Mouse (Mus musculus): ENCODE results near the gene Hivep3.

The Hivep3 gene

DNA sequence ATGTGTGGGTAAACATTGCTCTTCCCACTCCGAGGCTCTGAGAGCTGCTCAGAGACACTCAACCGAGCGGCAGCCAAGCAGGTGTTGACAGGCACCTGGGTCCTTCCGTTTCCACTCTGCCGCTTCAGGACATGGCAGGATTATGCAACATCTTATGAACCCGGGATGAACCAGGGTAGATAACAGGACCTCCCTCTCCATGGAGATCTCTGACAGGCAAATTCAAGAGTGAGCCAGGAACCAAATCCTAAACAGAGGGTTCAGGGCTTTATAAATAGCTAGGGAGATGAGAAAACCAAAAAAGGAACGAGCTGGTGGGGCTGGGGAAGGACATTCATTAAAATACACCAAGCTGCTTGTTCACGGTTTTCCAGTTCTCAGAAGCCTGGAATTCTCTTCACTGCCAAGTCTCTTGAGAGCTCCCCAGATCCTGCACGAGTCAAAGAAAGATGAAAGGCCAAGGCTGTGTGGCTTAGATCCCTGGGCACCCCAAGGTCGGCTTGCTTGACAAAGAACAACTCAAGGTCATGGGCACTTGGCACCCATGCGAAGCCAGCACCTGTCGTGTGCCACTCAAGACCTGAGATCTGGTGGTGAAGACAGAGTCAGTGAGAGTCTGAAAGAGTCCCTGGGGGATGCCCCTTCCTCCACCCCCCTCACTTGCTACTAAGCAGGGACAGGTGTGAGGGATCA is 215.5 kb downstream of the Hivep3 start:
- no peak for DNase-seq (ENCODE audit: low spot score)

GRCm38 (mm10) chr4:119950181-119950580 is 216.6 kb downstream of the Hivep3 start:
- no peak for DNase-seq (ENCODE audit: low spot score)

GRCm38 (mm10) chr4:119951081-119951480 is 217.5 kb downstream of the Hivep3 start:
- no peak for DNase-seq (ENCODE audit: low spot score)

GRCm38 (mm10) chr4:119955008-119955407 is 221.4 kb downstream of the Hivep3 start:
- no peak for DNase-seq (ENCODE audit: low spot score)

- DNase-seq (ENCODE audit: low spot score), result no peak
These were observed 224.4 kb downstream of the Hivep3 start for GRCm38 (mm10) chr4:119957970-119958369.

GRCm38 (mm10) chr4:119959293-119959692 is 225.7 kb downstream of the Hivep3 start:
- no peak for DNase-seq (ENCODE audit: low spot score)

- no peak for DNase-seq (ENCODE audit: low spot score)
These were observed 226.3 kb downstream of the Hivep3 start for GRCm38 (mm10) chr4:119959873-119960272.

GRCm38 (mm10) chr4:119960523-119960922 is 226.9 kb downstream of the Hivep3 start:
- no peak for DNase-seq (ENCODE audit: low spot score)

DNA sequence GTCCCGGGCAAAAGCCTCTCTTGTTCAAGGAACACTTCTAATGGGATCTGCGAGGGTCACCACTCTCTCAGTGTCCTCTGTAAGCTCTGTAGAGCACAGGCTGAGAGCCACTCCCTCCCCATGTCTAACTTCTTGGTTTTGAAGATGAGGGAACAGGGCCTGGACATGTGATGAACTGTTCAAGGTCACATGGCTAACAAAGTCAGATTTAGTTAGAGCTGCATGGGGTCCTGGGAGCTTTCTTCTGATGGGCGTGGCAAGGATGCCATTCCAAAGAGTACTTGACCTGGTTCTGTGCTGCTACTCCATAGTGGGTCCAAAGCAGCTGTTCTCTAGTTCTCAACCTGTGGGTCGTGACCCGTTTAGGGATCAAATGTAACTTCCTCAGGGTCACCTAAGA is 227.6 kb downstream of the Hivep3 start:
- DNase-seq (ENCODE audit: low spot score), result no peak

DNA sequence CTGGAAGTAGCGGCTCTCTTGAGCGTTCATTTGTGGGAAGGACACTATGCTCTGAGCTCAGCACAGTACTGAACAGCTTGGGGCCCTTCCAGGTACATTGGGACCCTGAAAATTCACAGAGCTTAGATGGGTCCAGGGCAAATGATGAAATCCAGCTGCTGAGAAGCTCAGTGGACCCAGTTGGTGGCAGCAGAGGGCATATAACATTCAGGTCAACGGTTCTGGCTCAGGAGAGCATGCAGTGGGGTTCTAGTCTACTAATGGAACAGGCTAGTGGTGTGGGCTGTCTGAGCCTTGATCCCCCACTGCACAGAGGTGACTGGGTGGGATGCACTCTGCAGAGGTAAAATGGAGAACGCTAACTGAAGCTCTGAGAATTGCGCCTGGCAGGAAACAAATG is 228.5 kb downstream of the Hivep3 start:
- no peak for DNase-seq (ENCODE audit: low spot score)

- no peak for DNase-seq (ENCODE audit: low spot score)
These were observed 232.8 kb downstream of the Hivep3 start for GRCm38 (mm10) chr4:119966105-119967072.

DNA sequence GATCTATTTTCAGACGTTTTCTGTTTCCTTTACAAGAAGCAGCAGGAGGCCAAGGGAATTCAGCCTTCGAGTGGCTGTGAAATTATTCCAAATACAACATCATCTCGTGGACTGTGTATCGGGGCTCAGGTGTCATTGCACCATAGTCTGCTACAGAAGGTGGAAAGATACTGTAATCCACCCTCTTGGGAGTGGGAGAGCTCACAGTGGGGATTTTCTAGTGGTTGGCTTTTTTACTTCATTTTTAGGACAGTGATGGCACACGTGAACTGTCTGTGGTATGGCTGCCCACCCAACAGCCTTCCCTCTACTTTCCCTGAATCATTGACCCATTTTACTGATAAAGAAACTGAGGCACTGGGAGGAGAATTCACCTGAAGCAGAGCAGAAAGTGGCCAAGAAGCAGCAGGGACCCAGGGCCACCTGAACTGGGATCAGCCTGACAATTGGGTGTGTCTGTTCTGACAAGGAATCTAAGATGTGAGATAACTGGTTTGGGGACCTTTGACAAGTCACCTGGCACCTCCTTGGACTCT is 233.6 kb downstream of the Hivep3 start:
- DNase-seq (ENCODE audit: low spot score), result no peak

DNA sequence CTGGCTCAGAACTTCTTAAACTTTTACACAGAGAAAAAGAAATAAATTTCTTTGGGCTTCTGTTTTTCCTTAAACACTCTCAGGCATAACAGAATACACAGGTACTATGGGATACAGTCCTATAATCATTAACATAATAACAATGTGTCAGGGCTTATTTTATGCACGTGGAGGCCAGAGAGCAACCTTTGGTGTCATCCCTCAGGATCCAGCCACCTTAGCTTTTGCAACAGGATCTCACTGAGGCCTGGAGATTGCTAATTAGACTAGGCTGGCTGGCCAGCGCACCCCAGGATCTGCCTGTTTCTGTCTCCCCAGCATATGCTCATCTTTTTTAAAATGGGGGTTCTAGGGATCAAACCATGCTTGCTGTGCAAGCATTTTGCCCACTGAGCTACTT is 234.1 kb downstream of the Hivep3 start:
- no peak for DNase-seq (ENCODE audit: low spot score)

- DNase-seq (ENCODE audit: low spot score), result no peak
These were observed 234.5 kb downstream of the Hivep3 start for GRCm38 (mm10) chr4:119968071-119968470.

DNA sequence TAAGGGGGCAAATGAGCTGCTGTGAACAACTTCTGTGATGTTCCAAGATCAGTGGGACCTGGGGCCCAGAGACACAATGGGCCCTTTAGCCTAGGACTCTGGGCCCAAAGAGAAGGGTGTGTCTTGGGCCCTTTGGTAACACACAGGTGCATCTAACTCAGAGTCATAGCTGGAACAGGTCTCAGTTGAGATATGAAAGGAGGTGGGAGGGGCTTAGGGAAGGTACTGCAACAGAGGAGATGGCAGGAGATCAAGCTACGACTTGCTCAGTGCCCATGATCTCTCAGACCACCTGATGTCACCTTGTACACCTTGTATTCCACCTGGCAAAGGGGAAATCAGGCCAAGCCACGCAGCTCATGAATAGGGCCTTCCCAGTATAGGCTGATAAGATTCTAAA is 235.3 kb downstream of the Hivep3 start:
- DNase-seq (ENCODE audit: low spot score), result no peak

DNA sequence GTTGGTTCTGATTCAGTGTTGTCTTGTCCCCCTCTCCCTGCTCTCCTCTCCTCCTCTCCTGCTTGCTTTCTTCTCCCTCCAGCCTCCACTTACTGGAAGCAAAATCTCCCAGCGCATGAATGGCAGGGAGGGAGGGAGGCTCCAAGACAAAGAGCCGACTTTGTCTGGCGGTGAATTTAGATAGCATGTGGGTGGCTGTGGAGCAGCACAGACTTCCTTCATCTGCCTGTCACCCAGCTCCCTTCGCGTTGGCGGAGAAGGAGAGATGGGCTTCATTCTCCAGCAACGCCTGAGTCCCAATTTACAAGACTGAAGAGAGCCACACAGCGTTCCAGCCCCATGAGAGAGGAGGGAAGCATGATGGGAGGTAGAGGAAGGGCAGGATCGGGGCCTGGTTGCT is 236.6 kb downstream of the Hivep3 start:
- DNase-seq (ENCODE audit: low spot score), result no peak

- DNase-seq (ENCODE audit: low spot score), result no peak
These were observed 238.8 kb downstream of the Hivep3 start for GRCm38 (mm10) chr4:119972375-119972774.

DNA sequence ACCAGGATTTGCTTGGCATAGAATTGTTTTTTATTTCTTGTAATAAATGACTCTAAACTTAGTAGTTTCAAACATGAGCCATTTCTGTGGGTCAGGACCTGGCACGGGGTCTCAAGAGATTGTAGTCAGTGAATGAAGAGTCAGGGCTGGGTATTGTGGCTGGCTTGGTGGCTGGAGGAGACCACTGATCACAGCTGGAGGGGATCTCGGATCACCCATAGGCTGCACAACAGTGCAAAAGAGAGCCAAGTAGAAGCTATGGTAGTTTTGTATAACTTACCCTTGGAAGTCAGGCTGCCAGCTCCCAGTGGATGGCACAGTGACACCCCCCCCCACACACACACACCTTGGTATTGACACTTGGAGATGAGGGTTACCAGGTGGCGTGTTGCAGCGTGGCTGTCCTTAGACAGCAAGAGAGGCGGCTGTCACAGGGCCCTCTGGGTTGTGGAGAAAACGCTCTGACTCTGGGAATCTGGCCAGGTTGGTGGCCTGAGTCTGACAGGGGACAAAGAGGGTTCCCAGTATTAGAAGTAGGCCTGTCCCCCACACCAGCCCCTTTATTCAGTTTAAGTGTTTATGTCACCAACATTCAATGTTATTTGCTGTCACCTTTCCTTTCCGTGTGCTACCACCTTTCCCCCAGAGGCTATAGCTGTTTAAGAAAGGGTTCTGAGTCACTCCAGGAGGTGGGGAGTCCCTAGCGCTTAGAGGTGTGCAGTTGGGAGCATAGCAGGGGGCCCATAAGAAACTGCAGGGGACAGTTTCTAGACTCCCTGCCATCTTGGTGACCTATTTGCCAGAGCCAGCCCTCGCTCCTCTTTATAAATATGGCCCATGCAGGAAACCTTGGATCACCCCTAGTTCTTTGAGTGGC is 240.4 kb downstream of the Hivep3 start:
- DNase-seq (ENCODE audit: low spot score), result no peak

DNA sequence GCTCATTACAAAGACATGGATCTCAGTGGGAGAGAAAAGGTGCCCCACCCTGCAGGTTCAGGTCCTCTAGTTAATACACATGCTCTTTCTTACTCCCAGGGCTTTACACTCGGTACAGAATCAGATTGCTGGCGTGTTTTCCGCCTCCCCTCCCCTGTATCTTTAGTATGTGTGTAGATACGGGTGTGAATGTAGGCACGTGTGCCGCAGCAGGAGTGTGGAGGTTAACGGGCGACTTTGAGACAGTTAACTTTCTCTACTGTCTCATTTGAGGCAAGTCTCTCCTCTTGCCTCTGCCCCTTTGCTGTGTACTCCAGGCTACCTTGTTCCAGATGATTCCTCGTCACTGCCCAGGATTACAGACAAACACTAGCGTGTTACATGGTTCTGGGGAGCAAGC is 241.7 kb downstream of the Hivep3 start:
- DNase-seq (ENCODE audit: low spot score), result no peak

GRCm38 (mm10) chr4:119975822-119976221 is 242.2 kb downstream of the Hivep3 start:
- DNase-seq (ENCODE audit: low spot score), result no peak

DNA sequence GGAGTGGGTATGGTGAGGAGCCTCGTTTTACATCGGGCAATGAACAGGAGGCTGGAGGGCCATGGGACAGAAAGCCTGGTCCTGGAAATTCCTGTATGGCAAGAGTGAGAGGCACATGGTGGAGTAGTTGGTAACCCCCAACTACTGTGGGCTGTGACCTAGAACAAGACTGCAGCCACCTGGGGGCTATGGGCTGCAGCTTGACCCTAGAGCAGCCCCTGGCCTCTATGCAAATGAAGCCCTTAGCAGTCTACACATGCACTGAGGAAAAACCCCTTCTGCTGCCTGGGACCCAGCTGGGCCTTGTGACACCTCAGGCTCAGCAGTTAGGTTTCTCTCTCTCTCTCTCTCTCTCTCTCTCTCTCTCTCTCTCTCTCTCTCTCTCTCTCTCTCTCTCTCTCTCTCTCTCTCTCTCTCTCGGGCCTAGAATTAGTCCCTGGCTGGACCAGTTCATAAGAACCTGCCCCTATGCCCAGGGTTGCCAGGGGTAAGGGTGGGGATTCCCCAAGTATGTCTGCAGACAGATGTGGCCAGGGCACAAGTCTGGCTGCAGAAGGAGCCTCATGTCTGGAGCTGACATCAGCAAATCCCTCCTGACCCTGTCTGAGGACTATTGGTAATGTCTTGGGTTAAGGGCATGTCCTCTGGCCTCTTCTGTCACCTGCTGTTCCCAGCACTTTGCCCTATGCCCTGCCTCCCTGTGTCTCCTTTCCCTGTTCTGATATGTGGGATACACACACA is 243.0 kb downstream of the Hivep3 start:
- no peak for DNase-seq (ENCODE audit: low spot score)
